Mouse (Mus musculus): ENCODE results near the gene Morc3. TPM values are rescaled to one million over a fixed set of nuclear protein-coding genes. Genes with fewer than 3 reads are reported as not detected.

Morc3 gene
- polyA plus RNA-seq, 1 experiment: 10.7 TPM

GRCm38 (mm10) chr16:93923788-93924187 lies 91.9 kb downstream of the Morc3 start:
- TF ChIP-seq GATA1 (IDR thresholded peaks at IDR 0.05; ENCODE audit: low read length): no peak

Other genes starting within 250 kb of the Morc3 start
- gene Setd4, start 228.1 kb upstream of the Morc3 start, polyA plus RNA-seq (2012): 1.7 and 2.3 TPM in 2 replicates
- 75.8 and 94.1 TPM in 2 replicates for gene Cbr1, start 226.3 kb upstream of the Morc3 start, polyA plus RNA-seq (2012)
- gene Gm5678, start 204.0 kb upstream of the Morc3 start, polyA plus RNA-seq (2012): not detected in 2 replicates
- not detected in 2 replicates for gene Cbr3, start 148.9 kb upstream of the Morc3 start, polyA plus RNA-seq (2012)
- 0.59 and 0.77 TPM in 2 replicates for gene Dop1b, start 120.2 kb upstream of the Morc3 start, polyA plus RNA-seq (2012)
- gene Chaf1b, start 51.8 kb downstream of the Morc3 start, polyA plus RNA-seq (2012): 60.0 and 77.7 TPM in 2 replicates
- gene Cldn14, start 176.7 kb downstream of the Morc3 start, polyA plus RNA-seq (2012): not detected in 2 replicates